Mouse (Mus musculus) urinary bladder, postnatal 36 days (tissue): ENCODE data around the gene Tshz3.

Source experiments
- DNase-seq, 2 experiments: peaks; one replicate each; pipeline ENCODE4 v3.0.0; 2022; ENCODE audit warnings: low spot score in 2 of 2, mixed read lengths in 1 of 2

The Tshz3 gene

GRCm38 (mm10) chr7:36784243-36784773, 86.4 kb downstream of the Tshz3 start:
- no peak for DNase-seq

GRCm38 (mm10) chr7:36786713-36787421, 88.9 kb downstream of the Tshz3 start:
- no peak for DNase-seq

GRCm38 (mm10) chr7:36796392-36797187, 98.7 kb downstream of the Tshz3 start:
- no peak for DNase-seq
